Mouse (Mus musculus): Measurements from ENCODE around the gene Shb.
A peak's percentile ranks its signal among the peaks of the same experiment; 100 is the strongest.

Shb gene

DNA sequence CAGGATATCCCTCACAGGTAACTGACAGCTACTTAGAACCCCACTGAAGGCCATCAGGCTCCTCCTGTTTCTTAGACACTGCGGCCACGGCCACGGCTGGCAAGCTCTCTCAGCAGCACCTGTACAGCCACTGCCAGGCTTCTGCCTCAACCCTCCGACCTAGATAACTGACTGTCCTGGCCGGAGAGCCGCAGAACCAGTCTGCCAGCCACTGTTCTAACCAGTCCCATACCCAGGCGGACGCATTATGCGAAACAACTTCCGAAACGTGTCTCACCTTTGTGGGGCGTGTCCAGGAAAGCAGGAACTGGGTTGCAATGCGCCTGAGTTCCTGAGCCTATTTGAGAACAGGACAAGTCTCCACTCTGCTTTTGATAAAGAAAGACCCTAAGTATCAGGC is 50.0 kb downstream of the Shb start:
- DNase-seq (ENCODE audit: low spot score): peak; percentile 81

DNA sequence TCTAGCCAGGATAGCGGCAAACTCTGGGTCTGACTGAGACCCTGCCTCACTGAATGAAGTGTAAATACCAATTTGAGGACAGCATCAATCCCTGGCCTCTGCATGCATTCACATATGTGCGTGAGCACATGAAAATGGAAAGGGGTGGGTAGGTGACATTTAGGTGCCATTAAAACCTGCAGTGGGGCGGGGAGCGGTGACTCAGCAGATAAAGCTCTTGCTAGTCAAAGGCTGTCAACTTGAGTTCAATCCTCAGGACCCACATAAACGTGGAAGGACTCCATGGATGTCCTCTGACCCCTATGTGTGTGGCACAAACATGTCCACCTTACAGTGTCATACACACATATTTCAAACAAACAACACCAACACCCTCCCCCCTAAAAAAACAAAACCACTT is 50.8 kb downstream of the Shb start:
- no peak for DNase-seq (ENCODE audit: low spot score)

DNA sequence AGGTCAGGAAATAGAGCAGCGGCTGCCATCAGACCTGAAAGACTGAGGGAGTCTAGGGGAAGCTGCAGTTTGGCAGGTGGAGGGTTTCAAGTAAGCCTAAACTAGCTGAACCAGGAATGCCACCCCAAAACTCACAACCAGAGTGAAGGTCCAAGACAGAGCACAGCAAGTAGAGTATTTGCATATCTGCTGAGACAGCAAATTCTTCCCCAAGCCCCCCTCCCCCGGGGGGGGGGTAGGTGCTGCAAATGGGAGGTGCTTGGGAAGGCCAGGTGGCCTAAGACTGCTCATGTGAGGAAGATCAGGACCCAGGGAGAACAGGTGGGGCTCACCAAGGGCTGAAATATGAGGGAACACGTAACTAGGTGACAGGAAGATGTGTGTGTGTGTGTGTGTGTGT is 51.7 kb downstream of the Shb start:
- no peak for DNase-seq (ENCODE audit: low spot score)

DNA sequence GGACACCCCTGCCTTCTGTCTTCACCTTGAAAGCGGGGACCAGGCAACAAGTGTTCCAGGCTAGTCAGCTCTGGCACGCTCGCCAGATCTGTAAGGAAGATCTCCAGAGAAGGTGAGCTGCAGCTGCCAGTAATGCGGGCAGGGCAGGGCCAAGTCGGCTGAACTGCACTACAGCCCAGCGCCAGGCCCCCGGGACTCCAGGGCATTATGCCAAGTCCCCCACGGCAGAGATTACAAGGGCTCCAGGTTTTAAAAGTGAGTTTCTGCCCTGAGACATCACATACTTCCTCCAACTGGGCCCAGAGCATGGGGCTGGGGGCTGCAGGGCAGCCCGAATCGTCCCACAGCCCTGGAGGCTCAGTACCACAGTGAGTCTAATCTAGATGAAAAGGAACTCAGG is 52.8 kb downstream of the Shb start:
- no peak for DNase-seq (ENCODE audit: low spot score)

DNA sequence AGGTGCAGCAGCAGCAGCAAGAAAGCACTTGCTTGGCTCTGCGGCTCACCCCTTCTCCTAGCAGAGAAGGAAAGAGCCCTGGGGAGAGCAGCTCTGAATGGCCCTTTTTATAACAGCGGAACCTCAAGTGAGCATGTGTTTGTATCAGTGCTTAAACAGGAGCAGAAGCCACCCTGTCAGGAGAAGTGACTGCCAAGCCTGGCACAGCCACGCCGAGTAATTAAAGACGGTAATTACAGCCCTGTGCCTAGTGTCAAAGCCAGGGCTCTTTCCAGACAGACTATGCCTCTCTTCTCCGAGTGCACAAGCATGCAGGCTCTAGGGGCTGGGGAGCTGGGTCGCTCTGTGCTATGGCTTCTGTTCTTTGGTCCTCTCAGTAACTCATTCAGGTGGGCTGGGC is 54.1 kb downstream of the Shb start:
- DNase-seq (ENCODE audit: low spot score): no peak

GRCm38 (mm10) chr4:45477047-45477446 is 55.2 kb downstream of the Shb start:
- DNase-seq (ENCODE audit: low spot score): no peak

- DNase-seq (ENCODE audit: low spot score): peak; percentile 71
Measured at GRCm38 (mm10) chr4:45474832-45475231, 57.4 kb downstream of the Shb start.

- DNase-seq (ENCODE audit: low spot score): no peak
Measured at GRCm38 (mm10) chr4:45474131-45474530, 58.1 kb downstream of the Shb start.

DNA sequence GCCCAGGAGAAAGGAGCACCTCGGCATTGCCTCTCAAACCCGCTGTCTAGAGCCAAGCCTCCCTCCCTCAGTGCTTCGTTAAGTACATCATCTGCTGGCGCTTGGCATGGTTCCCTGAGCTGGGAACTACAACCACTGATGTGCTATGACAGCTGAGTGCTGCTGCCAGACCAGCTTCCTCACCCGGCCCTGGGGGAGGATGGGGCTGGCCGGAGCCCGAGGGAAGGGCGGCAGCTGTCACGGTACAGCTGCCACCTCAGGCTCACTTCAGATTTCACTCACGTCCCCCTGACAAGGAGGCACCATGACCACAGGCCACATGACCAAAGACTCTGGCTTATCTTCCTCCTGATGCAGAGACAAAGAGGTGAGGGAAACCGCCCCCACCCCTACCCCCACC is 59.1 kb downstream of the Shb start:
- peak; percentile 83 for DNase-seq (ENCODE audit: low spot score)

GRCm38 (mm10) chr4:45472706-45473105 is 59.6 kb downstream of the Shb start:
- no peak for DNase-seq (ENCODE audit: low spot score)

DNA sequence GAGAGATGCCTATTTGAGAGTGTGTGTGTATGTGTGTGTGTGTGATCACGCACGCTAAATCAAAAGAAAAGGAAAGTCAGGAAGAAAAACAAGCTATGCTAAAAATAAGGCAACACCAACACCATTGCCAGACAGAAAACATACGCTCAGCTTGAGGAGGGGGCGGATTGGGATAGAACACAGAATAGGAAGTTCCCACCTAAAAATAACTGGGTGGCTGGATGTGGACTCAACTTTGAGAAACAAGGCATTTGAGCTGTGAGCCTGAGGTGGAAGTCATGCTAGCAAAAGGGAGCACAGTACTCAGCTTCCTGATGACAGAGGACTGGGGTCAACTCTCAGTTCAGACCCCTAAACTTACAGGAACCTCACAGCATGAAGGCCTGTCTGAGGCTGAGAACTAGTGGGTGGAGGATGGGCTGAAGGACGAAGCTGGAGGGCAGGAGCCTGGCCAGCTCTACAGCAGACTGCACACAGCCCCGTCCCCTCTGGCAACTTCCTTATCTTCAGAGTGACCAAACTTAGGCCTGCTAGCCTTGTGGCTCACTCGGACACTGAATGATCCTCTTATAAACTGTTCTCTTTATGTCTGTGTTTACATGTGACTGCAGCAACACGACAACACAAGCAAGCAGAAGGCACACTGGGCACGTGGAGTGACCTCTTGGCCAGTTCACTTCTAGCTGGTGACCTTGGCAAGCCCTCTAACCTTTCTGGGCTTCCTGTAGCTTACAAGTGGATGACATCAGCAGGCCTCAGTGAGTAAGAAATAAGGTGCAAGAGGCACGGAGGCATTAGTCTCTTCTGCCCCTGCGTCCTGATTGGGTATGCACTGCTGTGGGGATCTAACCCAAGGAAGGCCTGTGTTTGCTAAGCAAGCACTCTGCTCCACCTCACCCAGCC is 60.4 kb downstream of the Shb start:
- DNase-seq (ENCODE audit: low spot score): no peak

GRCm38 (mm10) chr4:45469057-45469456 is 63.2 kb downstream of the Shb start:
- DNase-seq (ENCODE audit: low spot score): no peak

- no peak for DNase-seq (ENCODE audit: low spot score)
Measured at GRCm38 (mm10) chr4:45468507-45468906, 63.8 kb downstream of the Shb start.

- DNase-seq (ENCODE audit: low spot score): no peak
Measured at GRCm38 (mm10) chr4:45467115-45467912, 65.0 kb downstream of the Shb start.

- DNase-seq (ENCODE audit: low spot score): no peak
Measured at GRCm38 (mm10) chr4:45464941-45465340, 67.3 kb downstream of the Shb start.

DNA sequence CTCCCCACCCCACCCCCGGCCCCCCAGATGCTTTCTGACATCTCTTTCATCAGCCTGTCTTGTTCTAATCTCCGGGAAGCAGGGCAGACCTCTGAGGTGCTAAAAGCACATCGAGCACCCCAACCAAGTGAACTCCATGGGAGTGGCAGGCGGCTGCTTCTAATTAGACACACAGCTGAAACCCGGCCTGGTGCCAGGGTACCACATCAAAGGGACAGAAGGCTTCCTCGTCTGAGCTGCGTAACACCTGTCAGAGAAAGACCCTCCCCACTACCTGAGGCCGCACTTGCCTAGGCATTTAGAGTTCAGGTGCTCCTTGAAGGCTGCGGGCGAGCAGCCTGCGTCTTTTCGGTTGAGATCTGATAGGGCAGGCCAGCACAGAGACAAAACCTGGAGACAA is 67.7 kb downstream of the Shb start:
- DNase-seq (ENCODE audit: low spot score): no peak

- DNase-seq (ENCODE audit: low spot score): no peak
Measured at GRCm38 (mm10) chr4:45464123-45464522, 68.1 kb downstream of the Shb start.

DNA sequence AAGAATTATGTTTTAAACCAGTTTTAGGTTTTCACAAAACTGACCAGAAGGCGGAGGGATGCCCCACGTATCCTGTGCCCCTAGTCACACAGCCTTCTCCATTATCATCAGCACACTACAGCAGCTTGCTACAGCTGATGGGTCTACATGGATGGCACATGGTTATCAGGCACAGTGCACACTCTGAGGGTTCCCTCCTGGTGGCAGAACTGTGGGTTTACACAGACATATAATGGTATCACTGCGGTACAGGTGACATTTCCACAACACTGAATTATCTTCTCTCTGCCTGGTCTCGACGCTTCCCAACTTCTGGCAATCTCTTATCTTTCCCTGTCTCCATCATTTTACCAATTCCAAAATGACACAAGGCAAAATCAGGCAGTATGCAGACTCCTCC is 69.6 kb downstream of the Shb start:
- DNase-seq (ENCODE audit: low spot score): no peak

DNA sequence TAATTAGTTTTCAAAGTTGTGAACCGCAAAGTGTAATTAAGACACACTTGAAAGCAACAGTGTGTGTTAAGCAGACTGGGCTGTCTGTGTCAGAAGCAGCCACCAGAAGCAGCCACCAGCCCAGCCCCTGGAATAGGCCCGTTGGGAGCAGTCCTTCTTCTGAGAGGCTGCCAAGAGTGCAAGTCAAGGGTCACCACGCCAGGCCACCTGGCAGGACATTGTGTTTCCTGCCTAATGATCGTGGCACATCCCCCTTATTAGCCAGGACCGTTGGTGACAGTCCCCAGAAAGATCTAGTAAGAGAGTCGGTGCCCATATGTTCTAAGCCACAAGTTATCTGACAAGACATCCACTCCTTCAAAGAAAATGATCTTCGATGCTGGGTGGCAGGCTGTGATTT is 70.6 kb downstream of the Shb start:
- peak; percentile 38 for DNase-seq (ENCODE audit: low spot score)

- DNase-seq (ENCODE audit: low spot score): peak; percentile 48
Measured at GRCm38 (mm10) chr4:45459375-45459774, 72.9 kb downstream of the Shb start.

DNA sequence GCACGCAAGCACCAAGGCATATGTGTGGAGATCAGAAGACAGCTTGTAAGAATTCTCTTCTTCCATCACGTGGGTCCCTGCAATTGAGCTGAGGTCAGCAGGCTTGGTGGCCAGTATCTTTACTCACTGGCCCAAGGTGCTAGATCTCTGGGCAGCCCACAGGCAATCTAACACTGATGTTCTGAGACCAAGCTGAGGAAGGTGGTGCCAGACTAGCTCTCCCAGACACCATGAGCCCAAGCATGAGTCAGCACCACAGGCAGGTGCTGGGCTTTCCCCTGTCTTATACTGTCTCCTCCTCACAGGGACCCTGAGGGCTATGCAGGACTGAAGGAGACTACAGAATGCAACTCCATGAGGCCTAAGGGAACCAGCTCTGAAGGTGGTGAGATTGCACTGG is 74.7 kb downstream of the Shb start:
- no peak for DNase-seq (ENCODE audit: low spot score)

DNA sequence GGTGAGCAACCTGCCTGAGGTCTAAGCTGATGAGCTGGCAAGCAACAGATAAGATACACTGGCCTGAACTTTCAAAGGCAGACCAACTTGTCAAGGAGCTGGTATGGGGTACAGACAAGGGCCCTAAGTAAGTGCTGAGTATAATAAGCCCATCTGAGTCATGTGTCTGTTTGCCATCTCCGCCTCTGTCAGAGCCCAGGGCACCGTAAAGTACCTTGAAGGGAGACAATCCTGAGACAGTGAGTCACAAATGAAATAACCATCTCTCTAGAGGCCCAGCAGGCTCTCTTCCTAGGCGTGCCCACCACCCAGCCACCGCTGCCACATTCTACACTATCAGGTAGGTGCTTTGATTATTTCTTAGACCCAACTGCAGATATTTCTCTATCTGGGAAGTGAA is 77.3 kb downstream of the Shb start:
- DNase-seq (ENCODE audit: low spot score): no peak

DNA sequence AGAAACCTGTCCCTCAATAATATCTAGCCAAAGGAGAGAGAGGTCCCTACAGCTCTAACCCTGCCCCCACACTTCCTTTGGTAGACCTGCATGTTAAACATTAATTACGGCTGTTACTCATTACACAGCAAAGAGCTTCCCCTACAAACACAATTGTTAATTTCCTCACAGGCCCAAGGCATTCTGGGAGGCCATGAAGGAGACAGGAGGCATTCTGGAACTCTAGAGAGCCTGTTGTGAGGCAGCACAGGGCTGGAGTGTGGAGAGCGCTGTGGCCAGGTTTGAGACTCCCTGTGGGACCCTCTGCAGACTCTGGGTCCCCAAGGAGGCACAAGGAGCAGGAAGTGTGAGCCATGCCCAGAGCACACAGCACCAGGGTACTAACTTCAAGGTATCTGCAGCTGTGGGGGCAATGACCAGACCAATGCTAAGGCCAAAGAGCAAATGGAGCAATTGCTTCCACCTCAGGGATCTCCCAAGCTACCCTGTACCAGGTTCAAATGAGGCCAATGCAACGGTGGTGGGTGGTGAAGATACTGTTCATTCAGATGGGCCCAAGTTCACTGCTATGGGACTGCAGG is 78.9 kb downstream of the Shb start:
- peak; percentile 62 for DNase-seq (ENCODE audit: low spot score)

Data from urinary bladder, postnatal 14 days (tissue).